Mouse (Mus musculus): ENCODE data around the gene Hist1h1t.

GRCm38 (mm10) chr13:23740910-23741309 lies 45.3 kb downstream of the Hist1h1t start:
- no peak for TF ChIP-seq CTCF (IDR thresholded peaks at IDR 0.05; ENCODE audit: extremely low read depth, insufficient read depth, low read length)
- no peak for TF ChIP-seq POLR2A (IDR thresholded peaks at IDR 0.05; ENCODE audit: extremely low read depth, insufficient read depth, low read length)

All from cortical plate, adult 2 months (tissue).